Mouse (Mus musculus) left cerebral cortex, postnatal 14 days (tissue): ENCODE results near the gene Dnajb6. TPM values are rescaled to one million over a fixed set of nuclear protein-coding genes. Genes with fewer than 3 reads are reported as not detected.

Experiments used
- DNase-seq, 2 experiments: peaks; one replicate each; pipeline ENCODE4 v3.0.0; 2021 to 2022; ENCODE audit warnings: low spot score in 2 of 2, mixed read lengths in 1 of 2
- intact Hi-C: fragments of 180-260 bp; cut with DNase I; formaldehyde crosslinking; loops from one replicate; pipeline ENCODE4 v1.15.1; 2025
- total RNA-seq, 2 experiments: library from RNA; stranded (reverse); gene quantifications; 2 replicates each; pipeline ENCODE4 v1.2.3; 2021

Dnajb6 gene
- total RNA-seq, 2 experiments from 2014 or later, result 174 to 187 TPM

DNA sequence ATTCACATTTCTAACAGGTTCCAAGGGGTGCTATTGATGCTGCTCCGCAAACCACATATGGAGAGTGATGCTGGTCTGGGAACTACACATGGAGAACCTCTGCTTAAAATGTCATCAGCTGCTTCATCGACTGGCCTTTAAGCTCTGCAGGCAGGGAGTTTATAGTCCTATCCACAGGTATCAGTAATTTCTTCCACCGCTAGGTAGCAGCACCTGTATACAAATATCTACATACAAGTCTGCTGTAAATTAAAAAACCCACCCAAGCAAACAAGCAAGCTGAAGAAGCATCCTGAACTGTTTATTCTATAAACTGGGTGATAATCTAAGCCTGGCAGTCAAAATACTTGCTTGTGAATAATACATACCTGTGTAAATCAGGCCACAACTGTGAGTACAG, 89.3 kb downstream of the Dnajb6 start:
- DNase-seq, result peak; percentile 71 to 76
- intact Hi-C loops, result loop anchor here (5.0 to 10.0 kb wide), 2 partner anchors 188 to 290 kb away; partner anchors contain the start of gene Il6

GRCm38 (mm10) chr5:29826780-29827179, 91.3 kb downstream of the Dnajb6 start:
- no peak for DNase-seq

DNA sequence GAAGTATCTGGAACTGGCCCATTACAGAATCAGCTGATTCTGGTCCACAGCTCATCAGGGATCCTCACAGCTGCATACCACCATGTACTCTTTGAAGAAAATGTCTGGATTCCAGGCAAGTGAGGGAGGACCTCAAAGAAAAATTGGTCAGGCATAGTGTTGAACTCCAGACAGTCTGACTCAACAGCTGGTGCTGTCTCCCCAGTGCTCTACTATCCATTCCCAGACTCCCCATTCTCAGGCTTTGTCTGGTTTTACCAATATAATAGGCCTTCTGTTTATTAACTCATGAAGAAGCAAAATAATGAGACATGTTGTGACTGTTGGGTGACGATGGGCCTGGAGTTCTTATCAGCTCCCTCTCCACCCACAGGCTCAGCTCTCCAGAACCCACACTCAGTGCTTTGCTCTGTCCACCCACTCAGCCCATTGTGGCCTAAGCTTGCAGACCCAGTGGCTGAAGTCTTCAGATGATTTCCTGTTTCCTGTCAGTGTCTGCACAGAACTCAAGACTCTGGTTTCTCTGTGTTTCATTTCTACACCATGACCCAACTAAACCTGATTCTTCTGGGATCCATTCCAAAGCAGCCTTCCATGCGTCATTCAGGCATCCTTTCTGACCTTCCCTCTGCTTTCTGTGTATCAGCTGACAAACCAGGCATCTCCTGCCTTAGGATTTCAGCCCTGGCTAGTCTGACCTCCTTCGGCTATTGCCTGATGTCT, 107.1 kb downstream of the Dnajb6 start:
- intact Hi-C loops, result no loop called here
- no peak for DNase-seq

More at GRCm38 (mm10) chr5:29826780-29827179, 91.3 kb downstream of the Dnajb6 start:
- intact Hi-C loops, result loop anchor here (5.0 to 10.0 kb wide), 2 partner anchors 186 to 288 kb away; partner anchors contain the start of gene Il6

DNA sequence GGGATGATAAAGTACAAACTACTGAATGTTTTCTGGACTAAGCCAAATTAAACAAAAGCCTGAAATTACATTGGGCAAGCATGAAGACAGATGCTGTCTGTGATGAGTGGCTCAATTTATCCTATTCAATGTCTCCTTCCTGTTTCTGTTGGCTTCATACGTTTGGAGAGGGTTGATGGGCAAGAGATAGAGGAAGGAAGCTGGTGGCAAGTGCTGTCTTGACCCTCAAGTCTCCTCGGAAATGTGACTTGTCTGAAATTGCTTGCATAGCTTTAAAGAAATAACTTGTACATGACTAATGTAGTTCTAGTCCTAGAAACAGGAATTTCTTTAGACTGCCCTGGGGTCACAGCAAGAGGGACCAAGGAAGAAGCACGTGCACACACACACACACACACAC, 109.5 kb downstream of the Dnajb6 start:
- intact Hi-C loops, result no loop called here
- no peak for DNase-seq

GRCm38 (mm10) chr5:29847494-29847893, 112.0 kb downstream of the Dnajb6 start:
- intact Hi-C loops, result no loop called here
- DNase-seq, result peak in 1 of 2 experiments; percentile 8

- no peak for DNase-seq
Observed at GRCm38 (mm10) chr5:29848091-29848490, 112.6 kb downstream of the Dnajb6 start.

DNA sequence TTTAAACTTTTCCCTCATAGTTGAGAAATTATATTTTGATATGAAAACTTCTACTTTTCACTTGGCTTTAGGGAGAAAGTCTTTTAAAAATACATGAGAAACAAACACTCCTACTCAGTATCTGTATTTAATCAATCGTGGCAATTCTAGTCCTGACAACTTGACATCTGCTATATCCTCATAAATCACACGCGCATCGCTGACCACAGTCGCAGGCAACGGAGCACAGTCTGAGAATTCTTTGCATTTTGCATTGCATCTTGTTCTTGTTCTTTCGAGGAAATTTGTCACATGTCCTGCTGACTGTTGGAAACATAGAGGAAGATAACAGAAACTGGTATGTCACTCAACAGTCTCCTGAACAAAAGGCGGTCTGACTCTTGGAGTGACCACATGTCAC, 116.9 kb downstream of the Dnajb6 start:
- no peak for DNase-seq
- intact Hi-C loops, result no loop called here

More at GRCm38 (mm10) chr5:29848091-29848490, 112.6 kb downstream of the Dnajb6 start:
- intact Hi-C loops, result no loop called here

GRCm38 (mm10) chr5:29853035-29853434, 117.5 kb downstream of the Dnajb6 start:
- intact Hi-C loops, result no loop called here
- DNase-seq, result no peak

- intact Hi-C loops, result no loop called here
- no peak for DNase-seq
Observed at GRCm38 (mm10) chr5:29854376-29854775, 118.9 kb downstream of the Dnajb6 start.

GRCm38 (mm10) chr5:29854971-29855370, 119.5 kb downstream of the Dnajb6 start:
- no peak for DNase-seq
- intact Hi-C loops, result no loop called here

GRCm38 (mm10) chr5:29861522-29861921, 126.0 kb downstream of the Dnajb6 start:
- intact Hi-C loops, result no loop called here
- DNase-seq, result no peak

GRCm38 (mm10) chr5:29862388-29862787, 126.9 kb downstream of the Dnajb6 start:
- intact Hi-C loops, result no loop called here
- DNase-seq, result no peak

DNA sequence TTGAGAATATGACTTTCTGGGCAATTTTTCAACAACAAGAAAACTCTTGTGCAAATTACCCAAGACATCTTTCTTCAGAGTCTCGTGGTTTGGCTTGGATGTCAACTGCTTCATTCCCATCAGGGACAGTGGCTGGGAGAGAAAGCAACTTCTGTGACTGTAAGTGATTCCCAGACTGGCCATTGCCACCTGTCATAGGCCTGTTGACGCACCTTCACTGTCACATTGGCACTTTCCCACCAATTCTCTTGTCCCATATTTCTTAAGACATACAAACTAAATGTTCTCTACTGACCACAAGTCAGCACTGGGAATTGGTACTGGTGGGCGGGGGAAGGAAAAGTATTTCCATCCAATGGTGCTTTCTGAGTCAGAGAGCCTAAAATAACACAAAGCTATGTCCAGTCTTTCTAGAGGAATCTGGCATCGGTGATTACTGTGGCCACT, 128.8 kb downstream of the Dnajb6 start:
- DNase-seq, result no peak
- intact Hi-C loops, result no loop called here

DNA sequence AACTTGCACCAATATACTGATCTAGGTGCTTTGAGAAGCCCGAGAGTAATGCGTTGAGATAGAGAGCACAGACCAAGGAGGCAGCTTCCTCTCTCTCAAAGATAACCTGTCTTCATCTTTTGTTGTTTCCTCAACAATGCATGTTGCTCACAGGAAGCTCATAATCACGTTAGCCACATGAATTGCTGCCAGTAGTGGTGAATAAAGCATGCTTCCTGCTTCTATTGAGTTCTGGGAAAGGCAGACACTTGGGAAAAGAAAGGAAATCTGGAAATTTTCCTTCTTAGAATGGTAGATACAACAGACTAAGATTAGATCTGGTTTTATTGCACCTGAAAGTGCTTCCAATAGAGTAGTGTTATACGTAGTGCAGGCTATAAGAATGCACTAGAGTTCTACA, 129.5 kb downstream of the Dnajb6 start:
- intact Hi-C loops, result no loop called here
- no peak for DNase-seq

Other genes with a start within 250 kb of the Dnajb6 start
- 10 to 100 TPM; 77.2 to 82.0 TPM for gene Ube3c, start 166.4 kb upstream of the Dnajb6 start, total RNA-seq
- gene Gm5129, start 248 bp downstream of the Dnajb6 start, total RNA-seq, result not detected